Mouse (Mus musculus) embryonic fibroblast, embryonic 13.5 days (primary cell): Measurements from ENCODE around the gene Dolpp1.

Experiments used
- CTCF ChIP-seq: IDR thresholded peaks from 2 replicates; pipeline ENCODE4 v1.5.1; 2011; ENCODE audit warnings: mild to moderate bottlenecking, control low read depth, low read length, moderate library complexity, borderline replicate concordance; ENCODE audit not compliant: insufficient read depth
- POLR2A ChIP-seq: IDR thresholded peaks from 2 replicates; pipeline ENCODE4 v1.6.1; 2011; ENCODE audit warnings: low read depth, mild to moderate bottlenecking, control low read depth, low read length, moderate library complexity

DNA sequence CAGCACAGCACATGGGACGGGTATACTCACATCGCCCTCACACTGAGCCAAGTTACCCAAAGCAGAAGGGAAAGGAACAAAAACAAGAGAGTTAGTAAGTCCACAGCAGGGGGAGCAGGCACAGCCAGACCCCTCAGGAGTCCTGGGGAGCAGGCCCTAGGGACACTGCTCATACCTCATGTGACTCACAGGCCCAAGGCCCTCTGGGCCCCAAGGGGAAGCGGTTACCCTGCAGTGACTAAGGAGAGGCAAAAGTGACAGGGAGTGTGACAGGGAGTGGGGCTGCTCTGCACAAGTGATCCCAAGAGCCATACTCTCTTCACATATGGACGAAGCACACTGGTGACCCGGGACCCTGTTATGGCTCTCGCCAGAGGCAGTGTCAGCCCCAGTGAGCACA lies 42.9 kb upstream of the Dolpp1 start:
- TF ChIP-seq POLR2A, result no peak
- no peak for TF ChIP-seq CTCF
